Mouse (Mus musculus) small intestine, adult 2 months (tissue): Measurements from ENCODE around the gene Ccdc33.

Experiments used
- CTCF ChIP-seq: fragments of 200-500 bp; IDR thresholded peaks from 2 replicates; pipeline ENCODE4 v1.5.1; 2012; ENCODE audit warnings: low read depth, mild to moderate bottlenecking, control low read depth, inconsistent platforms, low read length, moderate library complexity, mixed read lengths; ENCODE audit not compliant: insufficient replicate concordance, insufficient read length; ENCODE audit errors: extremely low read depth
- POLR2A ChIP-seq: fragments of 200-500 bp; IDR thresholded peaks from 2 replicates; pipeline ENCODE4 v1.6.1; 2012; ENCODE audit warnings: low read depth, mild to moderate bottlenecking, control low read depth, inconsistent platforms, low read length, moderate library complexity

DNA sequence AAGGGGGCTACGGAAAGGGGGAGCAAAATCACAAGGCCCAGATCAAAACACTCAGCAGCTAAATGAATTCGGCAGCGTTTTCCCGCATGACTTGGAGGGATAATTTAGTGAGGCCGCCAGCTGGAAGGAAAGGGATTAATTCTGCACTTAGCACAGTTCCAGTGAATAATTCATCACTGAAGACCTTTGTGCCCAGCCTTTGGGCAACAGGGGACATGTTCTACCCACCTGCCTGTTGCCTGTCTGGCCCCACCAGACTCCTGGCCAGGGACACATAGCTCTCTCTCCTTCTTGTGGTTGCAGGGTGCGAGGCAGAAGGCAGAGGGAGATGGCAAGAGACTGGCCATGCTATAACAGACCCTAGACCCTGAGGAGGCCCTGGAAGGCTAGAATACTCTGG lies 53.1 kb downstream of the Ccdc33 start:
- TF ChIP-seq POLR2A, result no peak
- TF ChIP-seq CTCF, result no peak
